Mouse (Mus musculus) small intestine, adult 2 months (tissue): ENCODE measurements around the gene Tmem129. TPM values are rescaled to one million over a fixed set of nuclear protein-coding genes. Genes with fewer than 3 reads are reported as not detected.

Source experiments
- H3K27ac ChIP-seq: fragments of 200-500 bp; 2 replicates; pipeline ENCODE4 v1.5.1; 2012; ENCODE audit warnings: low read depth, low read length, control low read depth, inconsistent platforms; ENCODE audit not compliant: insufficient read depth
- H3K27me3 ChIP-seq: fragments of 200-500 bp; 2 replicates; pipeline ENCODE4 v1.6.1; 2012; ENCODE audit warnings: mild to moderate bottlenecking, moderate library complexity, low read length, inconsistent platforms; ENCODE audit not compliant: control insufficient read depth, insufficient read depth
- H3K36me3 ChIP-seq: fragments of 200-500 bp; 2 replicates; pipeline ENCODE4 v1.6.1; 2012; ENCODE audit warnings: mild to moderate bottlenecking, low read length, control low read depth, inconsistent platforms; ENCODE audit not compliant: control insufficient read depth, insufficient read depth
- H3K4me1 ChIP-seq: fragments of 200-500 bp; 2 replicates; pipeline ENCODE4 v1.6.1; 2012; ENCODE audit warnings: low read length, inconsistent platforms, mixed read lengths; ENCODE audit not compliant: control insufficient read depth, insufficient read depth, insufficient read length
- H3K4me3 ChIP-seq: fragments of 200-500 bp; 2 replicates; pipeline ENCODE4 v1.5.1; 2012; ENCODE audit warnings: low read depth, mild to moderate bottlenecking, control low read depth, inconsistent platforms, low read length, moderate library complexity
- CTCF ChIP-seq: fragments of 200-500 bp; IDR thresholded peaks from 2 replicates; pipeline ENCODE4 v1.5.1; 2012; ENCODE audit warnings: low read depth, mild to moderate bottlenecking, control low read depth, inconsistent platforms, low read length, moderate library complexity, mixed read lengths; ENCODE audit not compliant: insufficient replicate concordance, insufficient read length; ENCODE audit errors: extremely low read depth
- POLR2A ChIP-seq: fragments of 200-500 bp; IDR thresholded peaks from 2 replicates; pipeline ENCODE4 v1.6.1; 2012; ENCODE audit warnings: low read depth, mild to moderate bottlenecking, control low read depth, inconsistent platforms, low read length, moderate library complexity
- whole genome bisulfite sequencing: fragments of 180-500 bp; shearing (Covaris S2); methylation state at CpG from one replicate; pipeline ENCODE4 v1.1.7; 2018; 5-methylcytosine and 5-hydroxymethylcytosine counted together
- polyA plus RNA-seq: library from polyadenylated mRNA; depleted of rRNA; stranded (reverse); fragments of >200 nt; gene quantifications from 2 replicates; pipeline ENCODE4 v1.2.3, GENCODE M21; 2012

Gene Tmem129
- polyA plus RNA-seq, 1 experiment = 34.8 TPM

DNA sequence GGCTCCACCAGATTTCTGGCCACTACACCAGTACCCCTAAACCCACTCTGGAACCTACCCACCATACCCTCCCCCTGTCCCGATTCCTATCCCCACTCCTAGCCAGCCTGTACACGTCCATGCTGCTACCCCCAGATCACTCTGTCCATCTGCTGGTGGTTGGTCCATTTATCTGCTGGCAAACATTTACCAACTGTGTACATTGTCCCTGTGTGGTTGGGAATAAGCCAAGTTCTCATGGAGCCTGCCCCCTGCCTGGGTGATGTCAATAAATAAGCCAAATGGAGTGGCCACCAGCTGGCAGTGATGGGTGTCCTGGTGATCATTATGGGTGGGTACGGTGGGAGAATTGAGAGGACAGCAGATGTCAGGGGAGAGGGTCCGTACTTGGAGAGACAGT lies 28.9 kb upstream of the Tmem129 start:
- 49% methylated on average over 4 of the region's 4 CpGs for WGBS

DNA sequence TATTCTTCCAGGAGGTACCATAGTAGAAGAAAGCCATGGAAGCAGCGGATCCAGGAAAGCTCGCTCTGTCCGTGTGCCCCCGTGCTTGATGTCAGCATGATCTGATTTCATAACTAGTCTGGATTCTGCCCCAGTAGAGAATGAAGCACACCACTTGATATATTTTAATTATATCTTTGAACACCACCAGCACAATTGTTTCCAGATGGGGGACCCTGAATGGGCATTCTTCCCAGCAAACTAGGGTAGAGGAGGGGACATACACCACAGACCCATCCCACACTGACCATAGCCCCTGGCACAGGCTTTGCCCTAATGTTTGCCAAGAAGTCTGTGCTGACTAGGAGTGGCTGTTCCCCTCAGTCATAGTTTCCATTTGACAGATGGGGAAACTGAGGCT lies 26.7 kb upstream of the Tmem129 start:
- Histone ChIP-seq H3K4me1 (peaks cover 2% of the 10 kb centered on the region; the same call in 1 of the 2 replicates), H3K27ac (no peak overlapping the region), H3K27me3 (no peaks in the 10 kb centered on the region), H3K36me3 (no peaks in the 10 kb centered on the region), H3K4me3 (no peak overlapping the region)
- TF ChIP-seq POLR2A = no peak
- TF ChIP-seq CTCF = no peak
- 94% methylated on average over 4 of the region's 4 CpGs for WGBS

More for the DNA sequence above, 28.9 kb upstream of the Tmem129 start:
- Histone ChIP-seq H3K27me3 (no peaks in the 10 kb centered on the region), H3K4me1 (peaks cover 4% of the 10 kb centered on the region; the same call in 1 of the 2 replicates), H3K27ac (no peak overlapping the region), H3K36me3 (no peaks in the 10 kb centered on the region), H3K4me3 (no peak overlapping the region)
- TF ChIP-seq CTCF = no peak

DNA sequence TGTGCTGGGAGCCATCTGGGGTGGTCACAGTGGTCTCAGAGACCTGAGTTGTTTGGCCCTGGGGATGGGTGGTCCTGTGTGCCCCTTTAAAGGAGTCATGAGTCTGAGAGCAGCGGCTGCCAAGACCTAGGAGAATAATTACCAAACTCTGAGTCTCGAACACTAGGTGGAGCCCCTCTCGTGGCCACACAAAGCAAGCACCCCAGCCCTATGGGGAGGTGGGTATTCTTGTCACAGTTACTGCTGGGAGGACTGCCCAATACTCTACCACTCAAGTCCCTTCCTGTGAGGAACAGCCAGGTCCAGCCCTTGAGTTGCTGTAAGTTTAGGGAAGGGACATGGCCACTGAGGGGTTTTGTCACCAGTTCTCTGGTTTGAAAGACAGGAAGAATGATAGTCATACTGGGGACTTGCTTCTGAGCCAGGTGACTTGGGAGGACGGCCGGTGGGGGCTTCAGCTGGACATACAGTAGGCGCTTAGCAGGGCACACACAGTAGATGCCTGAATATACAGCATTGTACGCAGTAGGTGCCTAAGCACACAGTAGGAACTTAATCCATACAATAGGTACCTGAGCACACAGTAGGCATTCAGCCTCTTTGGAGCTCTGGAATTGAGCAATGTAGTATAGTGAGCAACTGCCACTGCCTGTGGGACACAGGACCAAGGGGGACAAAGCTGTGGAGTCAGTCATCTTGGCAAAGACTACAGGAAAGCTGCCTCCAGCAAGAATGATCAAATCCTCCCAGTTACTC lies 25.9 kb upstream of the Tmem129 start:
- Histone ChIP-seq H3K27me3 (no peaks in the 10 kb centered on the region), H3K4me3 (no peak overlapping the region), H3K27ac (no peak overlapping the region), H3K36me3 (no peaks in the 10 kb centered on the region), H3K4me1 (no peaks in the 10 kb centered on the region)
- TF ChIP-seq CTCF (peak; percentile 52; the same call in 1 of the 2 replicates), POLR2A (no peak)
- WGBS = 47% methylated on average over 7 of the region's 7 CpGs

DNA sequence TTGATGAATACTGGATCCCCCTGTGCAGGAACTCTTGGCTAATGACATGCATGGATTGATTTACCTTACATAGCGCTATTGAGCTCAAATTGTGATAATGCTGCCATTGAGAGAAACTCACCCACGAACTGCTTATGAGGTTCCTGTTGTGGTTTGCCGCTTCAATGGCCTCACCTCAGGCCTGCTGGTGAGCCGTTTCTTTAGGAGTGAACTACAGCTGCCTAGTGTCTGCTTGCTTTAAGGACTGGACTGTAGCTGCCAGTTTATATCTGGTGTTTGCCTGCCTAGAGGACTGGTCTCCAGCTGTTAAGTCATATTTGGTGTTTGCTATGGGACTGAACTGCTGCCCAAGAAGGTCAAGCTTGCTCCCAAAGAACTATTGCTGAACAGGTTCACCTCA lies 24.7 kb upstream of the Tmem129 start:
- WGBS = 81% methylated on average over 4 of the region's 4 CpGs

DNA sequence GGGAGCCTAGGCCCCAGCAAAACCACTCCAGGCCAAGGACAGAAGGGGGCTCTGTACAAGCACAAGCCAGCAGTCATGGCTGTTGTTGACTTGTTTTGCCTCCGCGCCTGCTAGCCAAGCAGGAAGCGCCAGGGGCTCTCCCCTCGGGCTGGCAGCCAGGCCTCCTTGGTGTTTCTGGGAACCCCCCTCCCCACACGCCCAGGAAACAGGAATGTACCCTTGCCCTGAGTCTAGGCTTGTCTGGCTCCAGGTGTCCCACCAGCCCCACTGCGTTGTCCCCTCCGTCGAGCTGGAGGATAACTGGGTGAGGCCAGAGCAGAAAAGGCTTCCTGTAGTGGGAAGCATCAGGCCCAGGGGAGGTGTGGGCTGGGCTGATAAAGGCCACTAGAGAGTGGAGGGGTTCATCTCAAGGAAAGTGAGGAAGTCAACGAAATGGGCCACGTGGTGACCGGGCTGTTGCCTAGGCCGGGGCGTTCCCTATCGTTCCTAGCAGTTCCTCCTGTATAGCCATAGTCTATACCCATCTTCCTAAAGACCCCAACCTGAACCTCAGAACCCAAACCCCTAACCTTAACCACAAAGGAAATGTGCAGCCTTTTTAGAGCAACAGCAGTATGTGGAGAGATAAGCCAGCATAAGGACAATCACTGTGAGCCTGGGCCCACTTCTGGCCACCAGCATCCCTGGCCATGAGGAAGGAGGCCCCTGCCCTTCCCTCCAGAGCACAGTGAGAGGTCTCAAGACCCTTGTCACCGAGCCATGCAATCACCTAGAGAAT lies 23.6 kb upstream of the Tmem129 start:
- Histone ChIP-seq H3K4me1 (no peaks in the 10 kb centered on the region), H3K27me3 (no peaks in the 10 kb centered on the region), H3K36me3 (no peaks in the 10 kb centered on the region), H3K4me3 (no peak overlapping the region), H3K27ac (no peak overlapping the region)
- TF ChIP-seq CTCF (no peak), POLR2A (no peak)
- WGBS = 78% methylated on average over 15 of the region's 15 CpGs

More for the DNA sequence above, 24.7 kb upstream of the Tmem129 start:
- TF ChIP-seq CTCF (no peak), POLR2A (no peak)
- H3K27ac ChIP-seq = no peak overlapping the region
- H3K36me3 ChIP-seq = no peaks in the 10 kb centered on the region
- H3K4me1 ChIP-seq = no peaks in the 10 kb centered on the region
- no peak overlapping the region for H3K4me3 ChIP-seq
- H3K27me3 ChIP-seq = no peaks in the 10 kb centered on the region

DNA sequence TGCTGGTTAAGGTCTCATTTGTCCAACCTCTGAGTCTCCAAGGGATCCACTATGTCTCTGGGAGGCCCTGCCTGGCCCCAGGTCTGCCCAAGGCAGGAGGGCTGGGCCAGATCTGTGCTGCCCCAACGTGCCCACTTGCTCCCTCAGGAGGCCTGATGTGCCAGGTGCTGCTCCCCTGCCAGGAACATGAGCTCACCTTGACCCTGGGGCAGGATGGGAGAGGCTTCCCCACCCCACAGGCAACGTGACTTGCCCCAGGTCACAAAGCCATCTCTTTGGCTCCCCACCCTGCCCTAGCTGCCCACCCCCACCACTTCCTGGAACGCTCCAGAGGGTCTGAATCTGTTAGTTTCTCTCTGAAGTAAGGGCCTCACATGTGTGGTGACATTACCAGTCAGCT lies 22.8 kb upstream of the Tmem129 start:
- Histone ChIP-seq H3K27ac (no peak overlapping the region), H3K27me3 (no peaks in the 10 kb centered on the region), H3K36me3 (no peaks in the 10 kb centered on the region), H3K4me3 (no peak overlapping the region), H3K4me1 (no peaks in the 10 kb centered on the region)
- 44% methylated on average over 3 of the region's 3 CpGs for WGBS
- TF ChIP-seq CTCF (no peak), POLR2A (no peak)

DNA sequence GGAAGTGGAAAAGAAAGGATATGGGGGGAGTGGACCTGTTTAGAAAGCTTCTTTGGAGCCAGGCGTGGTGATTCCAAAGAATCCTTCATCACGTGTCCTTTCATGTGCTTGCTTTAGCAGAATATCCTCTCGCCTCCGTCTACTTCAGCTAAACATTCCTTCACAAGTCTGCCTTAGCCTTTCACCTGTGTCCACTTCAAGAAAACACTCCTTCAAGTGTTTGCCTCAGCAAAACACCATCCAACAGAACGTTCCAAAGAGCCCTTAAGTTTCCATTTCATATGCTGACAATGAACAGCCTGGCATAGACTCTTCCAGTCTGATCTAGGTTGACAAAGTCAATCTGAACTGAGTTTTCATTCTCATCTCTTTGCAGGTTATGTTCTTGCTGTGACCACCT lies 20.0 kb upstream of the Tmem129 start:
- Histone ChIP-seq H3K27ac (no peak overlapping the region), H3K27me3 (no peaks in the 10 kb centered on the region), H3K36me3 (no peaks in the 10 kb centered on the region), H3K4me3 (no peak overlapping the region), H3K4me1 (no peaks in the 10 kb centered on the region)
- TF ChIP-seq POLR2A (no peak), CTCF (no peak)
- WGBS = 81% methylated on average over 5 of the region's 5 CpGs
